Mouse (Mus musculus): ENCODE data around the gene Cdc40. TPM values are rescaled to one million over a fixed set of nuclear protein-coding genes. Genes with fewer than 3 reads are reported as not detected.

Gene Cdc40
- polyA plus RNA-seq, 1 experiment from 2014 or later, result 28.0 TPM

GRCm38 (mm10) chr10:40851138-40851537 is 32.0 kb downstream of the Cdc40 start:
- Histone ChIP-seq H3K4me3 (no peak overlapping the region), H3K36me3 (peaks cover 45% of the 10 kb centered on the region), H3K4me1 (replicated peaks) (no peaks in the 10 kb centered on the region), H3K27ac (no peak overlapping the region), H3K9me3 (no peaks in the 10 kb centered on the region), H3K27me3 (ENCODE audit: insufficient read depth, poor library complexity, severe bottlenecking) (no peaks in the 10 kb centered on the region)
- no peak for DNase-seq (ENCODE audit: low spot score)

GRCm38 (mm10) chr10:40850644-40851043 is 32.5 kb downstream of the Cdc40 start:
- H3K27ac ChIP-seq, result no peak overlapping the region
- no peaks in the 10 kb centered on the region for H3K27me3 ChIP-seq (ENCODE audit: insufficient read depth, poor library complexity, severe bottlenecking)
- DNase-seq (ENCODE audit: low spot score), result no peak
- no peak overlapping the region for H3K4me3 ChIP-seq
- no peaks in the 10 kb centered on the region for H3K9me3 ChIP-seq
- no peaks in the 10 kb centered on the region for H3K4me1 ChIP-seq (replicated peaks)
- H3K36me3 ChIP-seq, result peaks cover 48% of the 10 kb centered on the region
- 85% methylated on average over 2 of the region's 2 CpGs for WGBS

GRCm38 (mm10) chr10:40847176-40847874 is 35.8 kb downstream of the Cdc40 start:
- no peak overlapping the region for H3K4me3 ChIP-seq
- H3K9me3 ChIP-seq, result no peaks in the 10 kb centered on the region
- H3K27ac ChIP-seq, result no peak overlapping the region
- DNase-seq (ENCODE audit: low spot score), result no peak
- H3K27me3 ChIP-seq (ENCODE audit: insufficient read depth, poor library complexity, severe bottlenecking), result no peaks in the 10 kb centered on the region
- H3K4me1 ChIP-seq (replicated peaks), result 0 out of 2 replicates have a peak, but pooled peaks cover 5% of the 10 kb centered on the region
- H3K36me3 ChIP-seq, result peaks cover 69% of the 10 kb centered on the region
- WGBS, result 96% methylated on average over 10 of the region's 10 CpGs

GRCm38 (mm10) chr10:40845626-40846025 is 37.5 kb downstream of the Cdc40 start:
- 89% methylated on average over 6 of the region's 6 CpGs for WGBS
- Histone ChIP-seq H3K27ac (no peak overlapping the region), H3K27me3 (ENCODE audit: insufficient read depth, poor library complexity, severe bottlenecking) (no peaks in the 10 kb centered on the region), H3K4me3 (no peak overlapping the region), H3K9me3 (no peaks in the 10 kb centered on the region), H3K36me3 (peaks cover 86% of the 10 kb centered on the region), H3K4me1 (replicated peaks) (0 out of 2 replicates have a peak, but pooled peaks cover 5% of the 10 kb centered on the region)
- DNase-seq (ENCODE audit: low spot score), result no peak

GRCm38 (mm10) chr10:40844546-40844945 is 38.6 kb downstream of the Cdc40 start:
- Histone ChIP-seq H3K4me3 (no peak overlapping the region), H3K36me3 (peaks cover 88% of the 10 kb centered on the region), H3K27me3 (ENCODE audit: insufficient read depth, poor library complexity, severe bottlenecking) (no peaks in the 10 kb centered on the region), H3K4me1 (replicated peaks) (0 out of 2 replicates have a peak, but pooled peaks cover 5% of the 10 kb centered on the region), H3K9me3 (no peaks in the 10 kb centered on the region), H3K27ac (no peak overlapping the region)
- no peak for DNase-seq (ENCODE audit: low spot score)
- WGBS, result 91% methylated on average over 10 of the region's 10 CpGs

- Histone ChIP-seq H3K27ac (no peak overlapping the region), H3K4me3 (no peak overlapping the region), H3K36me3 (peaks cover 86% of the 10 kb centered on the region), H3K4me1 (replicated peaks) (0 out of 2 replicates have a peak, but pooled peaks cover 5% of the 10 kb centered on the region), H3K9me3 (no peaks in the 10 kb centered on the region), H3K27me3 (ENCODE audit: insufficient read depth, poor library complexity, severe bottlenecking) (no peaks in the 10 kb centered on the region)
- no peak for DNase-seq (ENCODE audit: low spot score)
- WGBS, result 80% methylated on average over 5 of the region's 5 CpGs
Observed at GRCm38 (mm10) chr10:40843841-40844240, 39.3 kb downstream of the Cdc40 start.

- H3K9me3 ChIP-seq, result no peaks in the 10 kb centered on the region
- H3K36me3 ChIP-seq, result peaks cover 84% of the 10 kb centered on the region
- H3K4me1 ChIP-seq (replicated peaks), result 0 out of 2 replicates have a peak, but pooled peaks cover 5% of the 10 kb centered on the region
- 88% methylated on average over 5 of the region's 5 CpGs for WGBS
- H3K27me3 ChIP-seq (ENCODE audit: insufficient read depth, poor library complexity, severe bottlenecking), result no peaks in the 10 kb centered on the region
- no peak overlapping the region for H3K27ac ChIP-seq
- H3K4me3 ChIP-seq, result no peak overlapping the region
- DNase-seq (ENCODE audit: low spot score), result no peak
Observed at GRCm38 (mm10) chr10:40840086-40840485, 43.0 kb downstream of the Cdc40 start.

GRCm38 (mm10) chr10:40831267-40831666 is 51.8 kb downstream of the Cdc40 start:
- Histone ChIP-seq H3K36me3 (peaks cover 67% of the 10 kb centered on the region), H3K4me1 (replicated peaks) (no peaks in the 10 kb centered on the region), H3K9me3 (no peaks in the 10 kb centered on the region), H3K4me3 (no peak overlapping the region), H3K27me3 (ENCODE audit: insufficient read depth, poor library complexity, severe bottlenecking) (no peaks in the 10 kb centered on the region), H3K27ac (no peak overlapping the region)
- DNase-seq (ENCODE audit: low spot score), result no peak
- WGBS, result 91% methylated on average over 7 of the region's 7 CpGs

GRCm38 (mm10) chr10:40830312-40830711 is 52.8 kb downstream of the Cdc40 start:
- no peak overlapping the region for H3K27ac ChIP-seq
- no peak overlapping the region for H3K4me3 ChIP-seq
- H3K9me3 ChIP-seq, result no peaks in the 10 kb centered on the region
- H3K4me1 ChIP-seq (replicated peaks), result no peaks in the 10 kb centered on the region
- DNase-seq (ENCODE audit: low spot score), result no peak
- 90% methylated on average over 3 of the region's 3 CpGs for WGBS
- no peaks in the 10 kb centered on the region for H3K27me3 ChIP-seq (ENCODE audit: insufficient read depth, poor library complexity, severe bottlenecking)
- H3K36me3 ChIP-seq, result peaks cover 60% of the 10 kb centered on the region

- WGBS, result 92% methylated on average over 4 of the region's 4 CpGs
- no peak overlapping the region for H3K4me3 ChIP-seq
- H3K27ac ChIP-seq, result no peak overlapping the region
- DNase-seq (ENCODE audit: low spot score), result no peak
- no peaks in the 10 kb centered on the region for H3K9me3 ChIP-seq
- no peaks in the 10 kb centered on the region for H3K4me1 ChIP-seq (replicated peaks)
- peaks cover 36% of the 10 kb centered on the region for H3K36me3 ChIP-seq
- H3K27me3 ChIP-seq (ENCODE audit: insufficient read depth, poor library complexity, severe bottlenecking), result no peaks in the 10 kb centered on the region
Observed at GRCm38 (mm10) chr10:40827706-40828105, 55.4 kb downstream of the Cdc40 start.

GRCm38 (mm10) chr10:40825952-40826351 is 57.2 kb downstream of the Cdc40 start:
- DNase-seq (ENCODE audit: low spot score), result no peak
- Histone ChIP-seq H3K36me3 (peaks cover 23% of the 10 kb centered on the region), H3K27me3 (ENCODE audit: insufficient read depth, poor library complexity, severe bottlenecking) (no peaks in the 10 kb centered on the region), H3K4me1 (replicated peaks) (no peaks in the 10 kb centered on the region), H3K9me3 (no peaks in the 10 kb centered on the region), H3K4me3 (no peak overlapping the region), H3K27ac (no peak overlapping the region)
- 84% methylated on average over 6 of the region's 6 CpGs for WGBS

- Histone ChIP-seq H3K27ac (no peak overlapping the region), H3K4me3 (no peak overlapping the region), H3K4me1 (replicated peaks) (no peaks in the 10 kb centered on the region), H3K9me3 (no peaks in the 10 kb centered on the region), H3K27me3 (ENCODE audit: insufficient read depth, poor library complexity, severe bottlenecking) (no peaks in the 10 kb centered on the region), H3K36me3 (no peaks in the 10 kb centered on the region)
- 59% methylated on average over 6 of the region's 6 CpGs for WGBS
- no peak for DNase-seq (ENCODE audit: low spot score)
Observed at GRCm38 (mm10) chr10:40816471-40816870, 66.6 kb downstream of the Cdc40 start.

GRCm38 (mm10) chr10:40813627-40814026 is 69.5 kb downstream of the Cdc40 start:
- H3K9me3 ChIP-seq, result no peaks in the 10 kb centered on the region
- H3K27me3 ChIP-seq (ENCODE audit: insufficient read depth, poor library complexity, severe bottlenecking), result 0 out of 2 replicates have a peak, but pooled peaks cover 3% of the 10 kb centered on the region
- 70% methylated on average over 4 of the region's 4 CpGs for WGBS
- H3K27ac ChIP-seq, result no peak overlapping the region
- H3K4me1 ChIP-seq (replicated peaks), result no peaks in the 10 kb centered on the region
- H3K4me3 ChIP-seq, result no peak overlapping the region
- H3K36me3 ChIP-seq, result no peaks in the 10 kb centered on the region
- DNase-seq (ENCODE audit: low spot score), result no peak
